In genomic region chr12:71049596-71050265, GRCm38 (mm10) we compare ENCODE assay signal across 9 mouse cellular contexts. TPM values are rescaled to one million over a fixed set of nuclear protein-coding genes. Genes with fewer than 3 reads are reported as not detected.
DNase-seq lines count a peak whose midpoint lies in the region; ATAC-seq and TF ChIP-seq lines count a peak whose summit lies in the region.
"Had no signal": no experiment of that assay in that cellular context is flagged by ENCODE, and none has a peak within 500 bp of the region (broad histone marks: within the 10 kb centered on the region; RNA-seq: fewer than 3 reads in every experiment).

No protein-coding gene starts in this region.

- intact Hi-C loops in left cerebral cortex, postnatal 14 days (cut with DNase I): loop anchor here (5.0 kb wide), 1 partner anchor 82 kb away; no protein-coding TSS in a partner anchor

- peak overlapping the region; percentile 43 for H3K4me3 ChIP-seq in hindbrain, postnatal 0 days (ENCODE audit: low read length)
- no peak overlapping the region for H3K4me3 ChIP-seq in kidney, adult 2 months (ENCODE audit: insufficient read depth, low read depth, low read length)

- peak overlapping the region; percentile 87 for H3K27ac ChIP-seq in hindbrain, postnatal 0 days
- H3K27ac ChIP-seq in kidney, adult 2 months (ENCODE audit: insufficient read depth, low read depth, low read length): no peak overlapping the region

- peak overlapping the region; percentile 53 for H3K9ac ChIP-seq in hindbrain, postnatal 0 days (replicated peaks; ENCODE audit: low read length)

- 0 out of 2 replicates have a peak, but pooled peaks cover 6% of the 10 kb centered on the region for H3K4me1 ChIP-seq in hindbrain, postnatal 0 days (ENCODE audit: insufficient read depth, low read length)
- H3K4me1 ChIP-seq in kidney, adult 2 months (ENCODE audit: control insufficient read depth, insufficient read depth, low read length): peaks cover 17% of the 10 kb centered on the region

- H3K9me3 ChIP-seq in hindbrain, postnatal 0 days (ENCODE audit: low read length): no peaks in the 10 kb centered on the region

- no peak for TF ChIP-seq POLR2A in kidney, adult 2 months (IDR thresholded peaks at IDR 0.05; ENCODE audit: low read depth, low read length)

- H3K36me3 ChIP-seq in hindbrain, postnatal 0 days (ENCODE audit: insufficient read depth, low read length): peaks cover 4% of the 10 kb centered on the region; the same call in 1 of the 2 replicates
- H3K36me3 ChIP-seq in kidney, adult 2 months (ENCODE audit: control insufficient read depth, insufficient read depth, low read length): peaks cover 5% of the 10 kb centered on the region; the same call in 1 of the 2 replicates

- ATAC-seq in cerebellum, adult (ENCODE audit: insufficient number of reproducible peaks, low FRiP score, low TSS enrichment): no peak; the same call in 1 of the 2 replicates
- peak; percentile 56 for ATAC-seq in hindbrain, postnatal 0 days

- TF ChIP-seq CTCF in hindbrain, postnatal 0 days (IDR thresholded peaks at IDR 0.05; ENCODE audit: low read depth): no peak
- TF ChIP-seq CTCF in kidney, adult 2 months (conservative IDR thresholded peaks at IDR 0.05; ENCODE audit: insufficient read depth, insufficient read length, low read depth, low read length): no peak

- WGBS in hindbrain, postnatal 0 days: 54% methylated on average over 10 of the region's 10 CpGs
- 67% methylated on average over 10 of the region's 10 CpGs for WGBS in kidney, adult 2 months

- H3K4me2 ChIP-seq in hindbrain, postnatal 0 days (ENCODE audit: low read depth, low read length): peak overlapping the region; percentile 54

- DNase-seq in cerebellum, adult 9-11 months: peak; percentile 32
- peak; percentile 16 to 26 for DNase-seq in left cerebral cortex, postnatal 14 days (ENCODE audit: low spot score in 2 of 2)
- no peak for DNase-seq in left cerebral cortex, adult 8-10 months (ENCODE audit: low spot score in 2 of 2)
- DNase-seq in MN1 (ENCODE audit: low spot score): peak; percentile 43
- DNase-seq in hindbrain, postnatal 0 days (ENCODE audit: low spot score): peak; percentile 40
- no peak for DNase-seq in kidney, adult 2 months
- DNase-seq in gastrocnemius, postnatal 25 days: no peak
- DNase-seq: spleen, adult 18-20 months had no signal

- H3K27me3 ChIP-seq in hindbrain, postnatal 0 days (ENCODE audit: insufficient read depth, low read length): no peaks in the 10 kb centered on the region
- H3K27me3 ChIP-seq in kidney, adult 2 months (replicated peaks; ENCODE audit: control insufficient read depth, insufficient read depth, low read length): no peaks in the 10 kb centered on the region

RNA-seq across cellular contexts. Expression of gene Arid4a, which starts 33.9 kb away (rescaled TPM):
- total RNA-seq in left cerebral cortex, postnatal 14 days (2021): 10 to 100 TPM; 32.4 to 34.5 TPM
- total RNA-seq in left cerebral cortex, adult 8-10 months (2022): 10 to 100 TPM; 30.3 to 37.8 (median 35.9) TPM
- total RNA-seq in hindbrain, postnatal 0 days (2014; rRNA removed): 4.7 and 7.1 TPM in 2 replicates
- polyA plus RNA-seq in hindbrain, postnatal 0 days (2015; fragmentation: Nextera tagmentation; extraction: Ambion mirVana): 32.7 and 41.4 TPM in 2 replicates
- 3.0 and 3.6 TPM in 2 replicates for polyA plus RNA-seq in kidney, adult 2 months (2012; rRNA removed)
- total RNA-seq in gastrocnemius, postnatal 25 days (2021): 1 to 10 TPM; 7.8 to 8.1 TPM

Comparison
In these comparisons a context has a peak if more than half of its experiments do, and no peak if none do; other contexts are left out.
1. DNase-seq: peak in cerebellum, adult 9-11 months (single experiment), left cerebral cortex, postnatal 14 days (2 of 2), MN1 (single experiment) and hindbrain, postnatal 0 days (single experiment); none in left cerebral cortex, adult 8-10 months (0 of 2), kidney, adult 2 months (single experiment) and gastrocnemius, postnatal 25 days (single experiment).